Mouse (Mus musculus) cerebellum, adult 9-10 months (tissue): Measurements from ENCODE around the gene Syna.

Experiments used
- DNase-seq: peaks from one replicate; pipeline ENCODE4 v3.0.0; 2022

Syna gene

DNA sequence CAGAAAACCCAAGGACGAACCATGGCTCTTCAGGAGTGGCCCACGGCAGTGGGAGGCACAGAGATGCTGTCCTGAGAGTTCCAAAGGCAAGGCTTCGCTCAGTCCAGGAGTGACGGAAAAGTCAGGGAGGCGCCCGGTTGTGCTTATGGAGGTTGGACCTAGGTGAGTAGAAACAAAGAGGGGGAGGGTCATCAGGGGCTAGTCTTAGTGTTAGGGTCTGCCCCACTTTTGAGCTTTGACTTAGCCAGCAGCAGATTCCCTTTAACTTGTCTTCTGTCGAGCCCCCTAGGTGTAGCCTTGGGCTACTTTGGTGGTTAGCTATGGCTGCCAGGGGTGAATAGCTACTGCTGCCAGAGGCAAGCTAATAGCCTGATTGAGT lies at the start of gene Syna:
TSS of gene Syna (minus strand) at position 101 of the 379 bp plus-strand sequence.
- no peak for DNase-seq

- DNase-seq: no peak
Measured at GRCm38 (mm10) chr5:134607121-134607520, 47.1 kb upstream of the Syna start.

DNA sequence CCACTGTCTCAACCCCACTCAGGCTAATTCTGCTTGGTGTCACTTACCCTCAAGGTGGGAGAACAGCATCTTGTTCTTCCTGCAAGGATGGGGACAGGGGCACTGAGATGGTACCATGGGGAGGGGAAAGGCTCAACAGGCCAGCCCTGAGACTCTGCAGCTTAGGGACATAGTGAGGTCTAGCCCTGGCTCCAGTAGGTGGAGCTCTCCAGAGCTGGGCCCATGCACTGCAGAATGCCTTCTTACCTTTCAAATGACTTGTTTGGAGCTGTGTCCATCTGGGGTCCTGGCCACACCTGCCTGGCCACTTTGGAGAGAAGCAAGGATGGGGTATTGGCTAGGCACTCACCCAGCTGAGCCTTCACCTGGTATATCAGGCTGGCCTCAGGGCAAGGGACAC lies 46.3 kb upstream of the Syna start:
- no peak for DNase-seq

DNA sequence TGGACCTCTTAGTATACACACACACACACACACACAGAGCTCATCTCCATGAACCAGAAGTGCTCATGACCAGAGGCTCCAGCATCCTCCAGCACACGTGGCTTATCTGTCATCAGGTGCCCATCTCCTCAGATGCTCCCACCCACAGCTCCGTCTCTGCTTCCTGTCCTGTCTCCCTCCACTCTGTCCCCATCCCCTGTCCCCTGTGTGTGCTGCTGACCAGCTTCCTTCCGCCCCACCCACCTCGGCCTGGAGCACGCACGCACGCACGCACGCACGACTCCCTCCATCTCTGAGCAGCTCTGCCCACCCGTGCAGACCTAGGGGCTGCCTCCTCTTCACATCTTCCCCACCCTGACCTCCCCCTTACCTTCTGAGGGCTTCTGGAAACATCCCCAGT lies 44.4 kb upstream of the Syna start:
- DNase-seq: no peak

GRCm38 (mm10) chr5:134597711-134598110 lies 37.7 kb upstream of the Syna start:
- DNase-seq: no peak

GRCm38 (mm10) chr5:134593093-134593492 lies 33.1 kb upstream of the Syna start:
- DNase-seq: no peak

- DNase-seq: no peak
Measured at GRCm38 (mm10) chr5:134592026-134592581, 32.1 kb upstream of the Syna start.

GRCm38 (mm10) chr5:134589900-134590299 lies 29.9 kb upstream of the Syna start:
- no peak for DNase-seq

- DNase-seq: no peak
Measured at GRCm38 (mm10) chr5:134584798-134585197, 24.8 kb upstream of the Syna start.

DNA sequence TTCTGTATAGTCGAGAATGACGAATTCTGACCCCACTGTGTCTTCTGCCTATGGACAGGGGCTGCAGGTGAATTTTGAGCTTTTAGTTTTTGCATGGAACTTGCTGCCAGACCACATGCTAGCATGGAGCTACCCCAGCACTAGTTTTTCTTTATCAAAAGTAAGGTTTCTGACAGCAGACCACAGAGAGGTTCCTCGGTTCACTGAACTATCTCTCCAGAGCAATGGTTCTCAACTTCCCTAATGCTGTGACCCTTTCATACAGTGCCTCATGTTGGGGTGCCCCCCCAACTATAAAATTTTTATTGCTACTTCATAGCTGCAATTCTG lies 23.9 kb upstream of the Syna start:
- no peak for DNase-seq

- DNase-seq: no peak
Measured at GRCm38 (mm10) chr5:134583006-134583883, 23.3 kb upstream of the Syna start.

- DNase-seq: peak; percentile 97
Measured at GRCm38 (mm10) chr5:134582221-134582907, 22.4 kb upstream of the Syna start.

GRCm38 (mm10) chr5:134581146-134581545 lies 21.2 kb upstream of the Syna start, which contains the start of gene Rfc2:
TSS of gene Rfc2 (plus strand) at chr5:134581366.
- DNase-seq: no peak

GRCm38 (mm10) chr5:134579135-134579534 lies 19.2 kb upstream of the Syna start:
- no peak for DNase-seq

DNA sequence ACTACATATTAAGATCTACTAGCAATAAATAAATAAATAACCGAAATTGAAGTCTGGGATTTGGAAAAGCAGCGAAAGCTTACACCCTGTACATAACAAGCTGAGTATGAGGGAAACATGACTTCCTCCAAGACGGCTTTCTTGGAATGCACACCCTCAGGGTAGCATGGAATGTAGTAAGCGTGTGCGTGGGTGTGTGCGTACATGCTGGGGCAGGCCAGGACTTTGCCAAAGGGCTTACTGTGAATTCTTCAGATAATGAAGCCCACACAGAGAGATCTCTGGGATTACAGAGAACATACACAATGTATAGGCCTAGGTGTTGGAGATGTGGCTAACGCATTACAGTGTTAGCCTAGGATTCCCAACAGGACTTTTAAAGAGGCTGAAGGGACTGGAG lies 17.6 kb upstream of the Syna start:
- no peak for DNase-seq

- no peak for DNase-seq
Measured at GRCm38 (mm10) chr5:134576517-134577220, 16.7 kb upstream of the Syna start.

GRCm38 (mm10) chr5:134575833-134576232 lies 15.9 kb upstream of the Syna start:
- no peak for DNase-seq

GRCm38 (mm10) chr5:134572508-134573214 lies 12.7 kb upstream of the Syna start:
- DNase-seq: no peak

- DNase-seq: peak; percentile 57
Measured at GRCm38 (mm10) chr5:134571730-134572507, 11.9 kb upstream of the Syna start.

DNA sequence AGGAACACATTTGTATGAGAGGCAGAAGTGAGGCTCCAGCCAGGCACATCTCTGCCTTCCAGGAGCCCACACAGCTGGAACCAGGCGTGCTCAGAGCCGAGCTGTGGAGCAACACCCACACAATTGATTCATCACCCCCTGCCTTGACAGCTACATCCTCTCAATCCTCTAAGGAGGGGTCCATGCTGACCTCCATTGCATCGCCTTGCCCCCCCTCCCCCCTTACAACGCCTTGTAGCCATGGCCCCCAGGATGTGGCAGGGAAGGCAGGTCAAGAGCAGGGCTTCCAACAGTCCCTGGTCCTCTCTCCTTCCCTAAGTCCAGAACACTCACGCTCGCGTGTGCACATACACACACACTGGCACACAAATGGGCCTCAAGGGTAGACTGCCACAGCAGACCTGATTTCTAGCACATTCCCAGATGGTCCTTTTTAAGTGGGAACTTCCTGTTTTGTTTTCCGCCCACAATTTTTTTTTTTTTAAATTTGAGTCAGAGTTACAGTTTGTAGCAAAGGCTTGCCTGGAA lies 9.1 kb upstream of the Syna start:
- no peak for DNase-seq

GRCm38 (mm10) chr5:134568030-134568429 lies 8.1 kb upstream of the Syna start:
- no peak for DNase-seq

- no peak for DNase-seq
Measured at GRCm38 (mm10) chr5:134567445-134567844, 7.5 kb upstream of the Syna start.
